Mouse (Mus musculus): Measurements from ENCODE around the gene Ubap1l. TPM values are rescaled to one million over a fixed set of nuclear protein-coding genes. Genes with fewer than 3 reads are reported as not detected.
"Not testable (repeated sequence)": the region's sequence is repeated elsewhere in the genome, so short reads cannot be mapped to it uniquely, and the experiment has no call there.

Ubap1l gene
- polyA plus RNA-seq, 1 experiment from 2014 or later: 0.19 TPM

- H3K4me3 ChIP-seq (ENCODE audit: low read length): peak overlapping the region; percentile 99
- 59% methylated on average over 11 of the region's 11 CpGs for WGBS
These were observed 15.4 kb upstream of the Ubap1l start for GRCm38 (mm10) chr9:65345439-65345838.

GRCm38 (mm10) chr9:65345854-65346475 is 14.9 kb upstream of the Ubap1l start, which contains the start of gene Pdcd7:
Pdcd7 (plus strand) TSS chr9:65346104.
- no peaks in the 10 kb centered on the region for H3K36me3 ChIP-seq (ENCODE audit: insufficient read depth, low read length)
- 1% methylated on average over 51 of the region's 59 CpGs for WGBS
- H3K27me3 ChIP-seq (ENCODE audit: insufficient read depth, low read length): no peaks in the 10 kb centered on the region
- H3K9ac ChIP-seq (replicated peaks; ENCODE audit: low read length): peak within 1 kb of the TSS; percentile 97
- H3K4me3 ChIP-seq (ENCODE audit: low read length): peak within 1 kb of the TSS; percentile 99
- peaks cover 20% of the 10 kb centered on the region for H3K4me1 ChIP-seq (ENCODE audit: insufficient read depth, low read length)
- H3K27ac ChIP-seq (ENCODE audit: low read length): peak within 1 kb of the TSS; percentile 96
- H3K4me2 ChIP-seq (replicated peaks; ENCODE audit: low read depth, low read length): peak within 1 kb of the TSS; percentile 93
- peaks cover 10% of the 10 kb centered on the region for H3K9me3 ChIP-seq (ENCODE audit: low read length)
- ATAC-seq (ENCODE audit: low FRiP score, low TSS enrichment): peak; percentile 98

More at GRCm38 (mm10) chr9:65345439-65345838, 15.4 kb upstream of the Ubap1l start:
- peaks cover 14% of the 10 kb centered on the region for H3K9me3 ChIP-seq (ENCODE audit: low read length)
- ATAC-seq (ENCODE audit: low FRiP score, low TSS enrichment): peak; percentile 27; the same call in 1 of the 2 replicates
- not testable (repeated sequence) for H3K36me3 ChIP-seq (ENCODE audit: insufficient read depth, low read length); H3K27me3 ChIP-seq (ENCODE audit: insufficient read depth, low read length)
- peaks cover 17% of the 10 kb centered on the region for H3K4me1 ChIP-seq (ENCODE audit: insufficient read depth, low read length)
- H3K4me2 ChIP-seq (replicated peaks; ENCODE audit: low read depth, low read length): peak overlapping the region; percentile 93
- peak overlapping the region; percentile 96 for H3K27ac ChIP-seq (ENCODE audit: low read length)
- peak overlapping the region; percentile 97 for H3K9ac ChIP-seq (replicated peaks; ENCODE audit: low read length)

GRCm38 (mm10) chr9:65346476-65347111 is 14.2 kb upstream of the Ubap1l start:
- H3K4me2 ChIP-seq (replicated peaks; ENCODE audit: low read depth, low read length): peak overlapping the region; percentile 93
- peaks cover 21% of the 10 kb centered on the region for H3K4me1 ChIP-seq (ENCODE audit: insufficient read depth, low read length)
- peak; percentile 79 for ATAC-seq (ENCODE audit: low FRiP score, low TSS enrichment)
- H3K9me3 ChIP-seq (ENCODE audit: low read length): peaks cover 10% of the 10 kb centered on the region
- no peaks in the 10 kb centered on the region for H3K27me3 ChIP-seq (ENCODE audit: insufficient read depth, low read length)
- peak overlapping the region; percentile 96 for H3K27ac ChIP-seq (ENCODE audit: low read length)
- peak overlapping the region; percentile 97 for H3K9ac ChIP-seq (replicated peaks; ENCODE audit: low read length)
- H3K36me3 ChIP-seq (ENCODE audit: insufficient read depth, low read length): no peaks in the 10 kb centered on the region
- peak overlapping the region; percentile 99 for H3K4me3 ChIP-seq (ENCODE audit: low read length)
- under 1% methylated on average over 62 of the region's 77 CpGs for WGBS

- Histone ChIP-seq H3K4me2 (replicated peaks; ENCODE audit: low read depth, low read length) (peak overlapping the region; percentile 93), H3K9me3 (ENCODE audit: low read length) (peaks cover 10% of the 10 kb centered on the region), H3K27me3 (ENCODE audit: insufficient read depth, low read length) (no peaks in the 10 kb centered on the region), H3K27ac (ENCODE audit: low read length) (peak overlapping the region; percentile 96), H3K9ac (replicated peaks; ENCODE audit: low read length) (peak overlapping the region; percentile 97), H3K4me1 (ENCODE audit: insufficient read depth, low read length) (peaks cover 21% of the 10 kb centered on the region), H3K4me3 (ENCODE audit: low read length) (peak overlapping the region; percentile 99), H3K36me3 (ENCODE audit: insufficient read depth, low read length) (no peaks in the 10 kb centered on the region)
- WGBS: 38% methylated on average over 8 of the region's 8 CpGs
- no peak for ATAC-seq (ENCODE audit: low FRiP score, low TSS enrichment)
These were observed 13.6 kb upstream of the Ubap1l start for GRCm38 (mm10) chr9:65347112-65347850.

GRCm38 (mm10) chr9:65353251-65353650 is 7.6 kb upstream of the Ubap1l start:
- Histone ChIP-seq H3K9me3 (ENCODE audit: low read length) (no peaks in the 10 kb centered on the region), H3K9ac (replicated peaks; ENCODE audit: low read length) (no peak overlapping the region), H3K27ac (ENCODE audit: low read length) (no peak overlapping the region), H3K4me3 (ENCODE audit: low read length) (no peak overlapping the region), H3K4me1 (ENCODE audit: insufficient read depth, low read length) (peaks cover 9% of the 10 kb centered on the region), H3K4me2 (replicated peaks; ENCODE audit: low read depth, low read length) (no peak overlapping the region), H3K36me3 (ENCODE audit: insufficient read depth, low read length) (peaks cover 23% of the 10 kb centered on the region), H3K27me3 (ENCODE audit: insufficient read depth, low read length) (no peaks in the 10 kb centered on the region)
- 88% methylated on average over 5 of the region's 5 CpGs for WGBS
- ATAC-seq (ENCODE audit: low FRiP score, low TSS enrichment): no peak

GRCm38 (mm10) chr9:65356561-65356960 is 4.3 kb upstream of the Ubap1l start:
- Histone ChIP-seq H3K9ac (replicated peaks; ENCODE audit: low read length) (no peak overlapping the region), H3K4me3 (ENCODE audit: low read length) (no peak overlapping the region), H3K36me3 (ENCODE audit: insufficient read depth, low read length) (peaks cover 42% of the 10 kb centered on the region), H3K4me2 (replicated peaks; ENCODE audit: low read depth, low read length) (no peak overlapping the region), H3K9me3 (ENCODE audit: low read length) (no peaks in the 10 kb centered on the region), H3K4me1 (ENCODE audit: insufficient read depth, low read length) (no peaks in the 10 kb centered on the region), H3K27me3 (ENCODE audit: insufficient read depth, low read length) (no peaks in the 10 kb centered on the region), H3K27ac (ENCODE audit: low read length) (no peak overlapping the region)
- WGBS: 89% methylated on average over 7 of the region's 7 CpGs
- ATAC-seq (ENCODE audit: low FRiP score, low TSS enrichment): no peak

- no peaks in the 10 kb centered on the region for H3K9me3 ChIP-seq (ENCODE audit: low read length)
- peaks cover 42% of the 10 kb centered on the region for H3K36me3 ChIP-seq (ENCODE audit: insufficient read depth, low read length)
- no peak overlapping the region for H3K4me3 ChIP-seq (ENCODE audit: low read length)
- no peak overlapping the region for H3K27ac ChIP-seq (ENCODE audit: low read length)
- no peak for ATAC-seq (ENCODE audit: low FRiP score, low TSS enrichment)
- WGBS: 96% methylated on average over 2 of the region's 2 CpGs
- H3K27me3 ChIP-seq (ENCODE audit: insufficient read depth, low read length): no peaks in the 10 kb centered on the region
- no peaks in the 10 kb centered on the region for H3K4me1 ChIP-seq (ENCODE audit: insufficient read depth, low read length)
- H3K9ac ChIP-seq (replicated peaks; ENCODE audit: low read length): no peak overlapping the region
- H3K4me2 ChIP-seq (replicated peaks; ENCODE audit: low read depth, low read length): no peak overlapping the region
These were observed 3.9 kb upstream of the Ubap1l start for GRCm38 (mm10) chr9:65356971-65357370.

GRCm38 (mm10) chr9:65358956-65359480 is 1.8 kb upstream of the Ubap1l start:
- no peak for ATAC-seq (ENCODE audit: low FRiP score, low TSS enrichment)
- H3K9me3 ChIP-seq (ENCODE audit: low read length): no peaks in the 10 kb centered on the region
- no peak overlapping the region for H3K4me2 ChIP-seq (replicated peaks; ENCODE audit: low read depth, low read length)
- H3K27ac ChIP-seq (ENCODE audit: low read length): no peak overlapping the region
- H3K9ac ChIP-seq (replicated peaks; ENCODE audit: low read length): no peak overlapping the region
- H3K36me3 ChIP-seq (ENCODE audit: insufficient read depth, low read length): peaks cover 42% of the 10 kb centered on the region
- no peak overlapping the region for H3K4me3 ChIP-seq (ENCODE audit: low read length)
- H3K27me3 ChIP-seq (ENCODE audit: insufficient read depth, low read length): no peaks in the 10 kb centered on the region
- 74% methylated on average over 1 of the region's 1 CpGs for WGBS
- H3K4me1 ChIP-seq (ENCODE audit: insufficient read depth, low read length): no peaks in the 10 kb centered on the region

GRCm38 (mm10) chr9:65363684-65364083 is 2.8 kb downstream of the Ubap1l start:
- Histone ChIP-seq H3K4me2 (replicated peaks; ENCODE audit: low read depth, low read length) (no peak overlapping the region), H3K4me1 (ENCODE audit: insufficient read depth, low read length) (no peaks in the 10 kb centered on the region), H3K9ac (replicated peaks; ENCODE audit: low read length) (no peak overlapping the region), H3K27me3 (ENCODE audit: insufficient read depth, low read length) (no peaks in the 10 kb centered on the region), H3K9me3 (ENCODE audit: low read length) (no peaks in the 10 kb centered on the region), H3K4me3 (ENCODE audit: low read length) (no peak overlapping the region), H3K27ac (ENCODE audit: low read length) (no peak overlapping the region), H3K36me3 (ENCODE audit: insufficient read depth, low read length) (peaks cover 24% of the 10 kb centered on the region)
- 26% methylated on average over 9 of the region's 9 CpGs for WGBS
- no peak for ATAC-seq (ENCODE audit: low FRiP score, low TSS enrichment)
